Comparison of ENCODE assay signal across 8 mouse cellular contexts in genomic region chr7:4445216-4445791, GRCm38 (mm10). TPM values are rescaled to one million over a fixed set of nuclear protein-coding genes. Genes with fewer than 3 reads are reported as not detected.
A peak's percentile ranks its signal among the peaks of the same experiment; 100 is the strongest.
DNase-seq lines count a peak whose midpoint lies in the region; ATAC-seq lines count a peak whose summit lies in the region.

Rdh13 (minus strand) TSS chr7:4445649.

- peak; percentile 90 to 96 for DNase-seq in adrenal gland, adult (ENCODE audit: inconsistent age in 2 of 2, low spot score in 1 of 2)
- peak; percentile 97 for DNase-seq in embryo, embryonic 10.5 days (ENCODE audit: low spot score)
- DNase-seq in gastrocnemius, postnatal 14 days: peak; percentile 89
- peak; percentile 85 to 93 for DNase-seq in left cerebral cortex, postnatal 10 days (ENCODE audit: extremely low spot score in 1 of 2, low spot score in 2 of 2)
- peak; percentile 88 for DNase-seq in right cerebral cortex, postnatal 25 days
- peak; percentile 79 to 84 for DNase-seq in urinary bladder, postnatal 4 days (ENCODE audit: low spot score in 2 of 2)

- intact Hi-C loops in gastrocnemius, postnatal 14 days (cut with DNase I; ENCODE audit: low total_unique reads): no loop called here
- intact Hi-C loops in left cerebral cortex, postnatal 10 days (cut with DNase I): no loop called here

- ATAC-seq in inflammation-experienced regulatory T-cells, adult 6 months: peak; percentile 100
- ATAC-seq in megakaryocyte-erythroid progenitor cell, adult 5-6 weeks (replicated peaks; ENCODE audit: low FRiP score, low TSS enrichment, poor library complexity, severe bottlenecking): peak; percentile 99

RNA-seq across cellular contexts. Expression of gene Rdh13, which starts in this region (rescaled TPM):
- 10 to 100 TPM; 11.8 to 15.0 TPM for total RNA-seq in gastrocnemius, postnatal 14 days (2021)
- 10 to 100 TPM in 2 of 3 experiments, 1 to 10 TPM in 1; 6.2 to 24.7 (median 17.4) TPM for polyA plus RNA-seq in inflammation-experienced regulatory T-cells, adult 6 months (2017; shearing (Covaris generic))
- 10 to 100 TPM; 37.7 to 38.9 TPM for total RNA-seq in left cerebral cortex, postnatal 10 days (2021)
- total RNA-seq in megakaryocyte-erythroid progenitor cell, adult 5-6 weeks (2014; fragmentation: Nextera tagmentation): 8.3 and 13.6 TPM in 2 replicates
- 14.7 and 17.3 TPM in 2 replicates for total RNA-seq in megakaryocyte-erythroid progenitor cell, adult 5-6 weeks (2017)

Comparison
In these comparisons a context has a peak if more than half of its experiments do, and no peak if none do; other contexts are left out.
1. Peak in every context shown above with its lines: DNase-seq and ATAC-seq.